Mouse (Mus musculus) cortical plate, adult 2 months (tissue): Measurements from ENCODE around the gene Slc27a4. TPM values are rescaled to one million over a fixed set of nuclear protein-coding genes. Genes with fewer than 3 reads are reported as not detected.

Experiments
- H3K27ac ChIP-seq: fragments of 200-500 bp; 2 replicates; pipeline ENCODE4 v1.5.1; 2012; ENCODE audit warnings: low read length, control low read depth, inconsistent platforms; ENCODE audit not compliant: insufficient read depth
- H3K4me1 ChIP-seq: fragments of 200-500 bp; 2 replicates; pipeline ENCODE4 v1.6.1; 2011; ENCODE audit warnings: low read length; ENCODE audit not compliant: control insufficient read depth, insufficient read depth
- H3K4me3 ChIP-seq: fragments of 200-500 bp; 2 replicates; pipeline ENCODE4 v1.5.1; 2011; ENCODE audit warnings: mild to moderate bottlenecking, low read length, control low read depth; ENCODE audit not compliant: insufficient read depth
- CTCF ChIP-seq: fragments of 200-500 bp; IDR thresholded peaks from 2 replicates; pipeline ENCODE4 v1.5.1; 2011; ENCODE audit warnings: mild to moderate bottlenecking, control low read depth, low read length; ENCODE audit not compliant: insufficient read depth; ENCODE audit errors: extremely low read depth
- POLR2A ChIP-seq: fragments of 200-500 bp; IDR thresholded peaks from 2 replicates; pipeline ENCODE4 v1.6.1; 2011; ENCODE audit warnings: mild to moderate bottlenecking, low read length, control low read depth; ENCODE audit not compliant: insufficient read depth; ENCODE audit errors: extremely low read depth
- polyA plus RNA-seq: library from polyadenylated mRNA; depleted of rRNA; stranded (reverse); fragments of >200 nt; gene quantifications from 2 replicates; pipeline ENCODE4 v1.2.3, GENCODE M21; 2012

Slc27a4 gene
- polyA plus RNA-seq, 1 experiment, result 77.1 TPM

DNA sequence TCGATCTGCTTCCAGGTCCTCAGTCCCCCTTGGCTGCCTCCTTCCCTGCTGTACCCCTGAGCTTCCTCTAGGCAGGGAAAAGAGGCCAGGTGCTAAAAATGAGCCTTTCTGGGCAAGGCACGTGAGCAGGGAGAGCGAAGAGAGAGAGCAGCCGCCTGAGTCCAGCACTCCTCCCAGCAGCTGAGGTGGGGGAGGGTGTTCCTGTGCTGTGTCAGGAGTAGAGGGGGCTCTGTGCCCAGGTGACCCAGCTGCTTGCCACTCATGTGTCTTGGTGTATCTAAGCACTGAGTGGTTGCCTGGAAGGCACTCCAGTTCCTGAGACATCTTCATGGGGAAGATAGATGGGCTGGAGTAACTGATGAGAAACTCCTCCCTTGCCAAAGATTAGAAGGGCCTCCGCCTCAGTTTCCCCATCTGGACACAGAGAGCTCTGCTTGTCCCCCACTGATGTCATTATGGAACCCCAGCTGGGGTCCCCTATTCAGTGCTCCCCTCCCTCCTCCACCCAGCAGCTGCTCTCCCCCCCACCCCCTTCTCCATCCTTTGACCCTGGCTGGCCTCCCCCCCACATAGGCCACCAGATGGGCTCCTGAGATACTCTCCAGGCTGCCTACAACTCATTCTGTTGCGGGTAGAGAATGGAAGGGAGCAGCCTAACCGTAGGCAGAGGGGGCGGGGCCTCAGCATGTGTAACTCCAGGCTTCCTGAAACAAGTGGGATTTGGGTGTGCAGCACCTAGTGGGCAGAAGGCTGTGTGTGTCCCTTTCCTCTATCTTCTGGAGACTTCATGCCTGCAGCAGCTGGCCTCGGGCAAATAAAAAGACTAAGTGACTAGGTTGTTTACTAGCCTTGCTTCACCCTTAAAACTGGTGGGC is 41.0 kb downstream of the Slc27a4 start:
- Histone ChIP-seq H3K27ac (peak overlapping the region; percentile 36; the same call in 1 of the 2 replicates), H3K4me3 (no peak overlapping the region), H3K4me1 (0 out of 2 replicates have a peak, but pooled peaks cover 2% of the 10 kb centered on the region)
- TF ChIP-seq POLR2A, result peak; percentile 11; the same call in 1 of the 2 replicates
- TF ChIP-seq CTCF, result no peak

DNA sequence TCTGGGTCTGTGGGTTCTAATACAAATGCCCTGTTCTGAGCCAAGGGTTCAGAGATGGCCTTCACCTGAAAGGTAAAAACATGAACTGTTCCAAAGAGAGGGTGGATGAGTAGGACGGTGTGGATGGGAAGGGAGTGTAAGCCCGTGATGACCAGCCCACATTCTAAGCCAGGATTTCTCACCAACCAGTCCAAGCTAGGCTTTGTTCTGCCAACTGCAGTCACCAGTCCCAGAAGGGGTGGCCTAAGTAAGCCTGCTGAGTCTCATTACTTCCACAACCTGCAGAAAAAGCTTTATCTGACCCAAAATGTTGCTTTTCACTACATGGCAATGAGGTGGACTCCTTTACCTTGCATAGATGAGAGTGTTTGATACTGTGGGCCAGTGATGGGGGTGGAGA is 41.7 kb downstream of the Slc27a4 start:
- H3K4me3 ChIP-seq, result no peak overlapping the region
- TF ChIP-seq CTCF (no peak), POLR2A (no peak)
- H3K4me1 ChIP-seq, result 0 out of 2 replicates have a peak, but pooled peaks cover 2% of the 10 kb centered on the region
- peak overlapping the region; percentile 80 for H3K27ac ChIP-seq

DNA sequence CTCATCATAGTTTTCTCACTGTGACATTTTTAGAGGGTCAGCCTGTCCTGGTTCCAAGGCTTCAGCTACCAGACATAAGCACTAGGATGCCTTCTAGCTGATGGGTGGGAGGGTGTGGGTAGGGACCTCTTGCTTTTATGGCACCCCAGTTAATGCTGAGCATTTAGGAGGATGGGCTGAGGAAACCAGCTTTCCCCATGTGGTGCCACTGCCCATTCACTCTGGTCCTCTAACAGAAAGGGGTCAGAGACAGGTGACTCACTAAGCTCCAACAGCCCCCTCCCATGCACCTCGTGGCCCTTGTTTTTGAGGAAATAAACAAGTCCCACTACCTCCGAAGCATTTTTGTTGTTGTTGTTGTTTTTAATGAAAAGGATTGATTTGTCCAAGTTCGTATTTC is 42.2 kb downstream of the Slc27a4 start:
- Histone ChIP-seq H3K27ac (peak overlapping the region; percentile 80), H3K4me3 (peak overlapping the region; percentile 28), H3K4me1 (0 out of 2 replicates have a peak, but pooled peaks cover 2% of the 10 kb centered on the region)
- TF ChIP-seq POLR2A (no peak), CTCF (no peak)

DNA sequence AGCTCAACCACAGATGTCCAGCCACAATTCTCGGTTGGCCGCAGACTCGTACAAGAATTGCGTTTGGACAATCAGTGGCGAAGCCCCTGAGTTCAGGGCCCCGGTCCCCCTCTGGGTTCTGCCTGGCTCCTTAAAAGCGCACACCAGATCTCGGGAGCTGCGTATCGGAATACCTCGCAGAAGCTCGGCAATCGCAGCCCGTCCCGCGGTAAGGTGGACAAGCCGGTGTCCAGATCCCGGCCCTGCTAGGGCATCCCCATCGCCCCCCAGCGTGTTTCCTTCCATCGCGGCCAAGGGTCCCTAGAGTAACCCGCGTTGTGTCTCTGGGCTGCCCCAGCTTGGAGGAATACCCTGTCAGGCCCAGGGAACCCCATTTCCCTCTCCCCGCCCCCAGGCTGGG is 43.2 kb downstream of the Slc27a4 start:
- Histone ChIP-seq H3K4me1 (0 out of 2 replicates have a peak, but pooled peaks cover 2% of the 10 kb centered on the region), H3K27ac (peak overlapping the region; percentile 80), H3K4me3 (peak overlapping the region; percentile 28)
- TF ChIP-seq CTCF (no peak), POLR2A (no peak)

DNA sequence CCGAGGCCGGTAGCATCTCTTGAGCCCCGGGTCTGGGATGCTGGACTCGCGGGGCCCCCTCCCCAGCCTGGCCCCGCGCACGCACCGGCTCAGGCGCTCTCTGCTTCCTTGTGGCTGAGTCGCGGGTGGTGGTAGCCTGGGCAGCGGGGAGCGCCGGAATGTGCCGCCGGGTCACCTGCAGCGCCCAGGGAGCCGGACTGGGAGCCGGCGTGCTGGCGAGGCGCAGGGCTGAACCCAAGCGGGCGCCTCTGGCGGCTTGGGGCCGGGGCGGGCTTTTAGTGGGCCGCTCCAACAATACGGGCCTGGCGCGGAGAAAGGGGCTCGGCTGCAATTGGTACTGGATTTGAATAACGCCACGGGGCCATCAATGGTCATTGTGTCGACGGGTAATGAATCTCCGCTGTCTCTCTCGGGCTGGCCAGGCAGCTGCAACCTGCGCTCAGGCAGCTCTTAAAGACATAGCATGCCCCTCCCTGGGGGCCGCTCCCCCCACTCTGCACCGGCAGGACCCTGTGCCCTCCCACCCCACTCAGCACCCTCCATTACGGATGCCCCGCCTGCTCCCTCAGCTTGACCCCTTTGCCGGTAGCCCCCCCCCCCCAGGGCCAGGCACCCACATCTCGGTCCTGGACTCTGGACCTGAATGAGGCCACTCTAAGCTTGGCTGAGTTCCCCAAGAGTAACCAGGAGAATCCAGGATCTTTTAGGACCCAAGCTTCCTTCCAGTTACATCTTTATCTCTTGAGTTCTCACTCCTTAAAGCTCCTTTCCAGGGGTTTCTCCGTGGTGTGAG is 43.8 kb downstream of the Slc27a4 start:
- Histone ChIP-seq H3K4me3 (peak overlapping the region; percentile 28), H3K27ac (peak overlapping the region; percentile 80), H3K4me1 (0 out of 2 replicates have a peak, but pooled peaks cover 2% of the 10 kb centered on the region)
- peak; percentile 33; the same call in 1 of the 2 replicates for TF ChIP-seq POLR2A
- no peak for TF ChIP-seq CTCF

DNA sequence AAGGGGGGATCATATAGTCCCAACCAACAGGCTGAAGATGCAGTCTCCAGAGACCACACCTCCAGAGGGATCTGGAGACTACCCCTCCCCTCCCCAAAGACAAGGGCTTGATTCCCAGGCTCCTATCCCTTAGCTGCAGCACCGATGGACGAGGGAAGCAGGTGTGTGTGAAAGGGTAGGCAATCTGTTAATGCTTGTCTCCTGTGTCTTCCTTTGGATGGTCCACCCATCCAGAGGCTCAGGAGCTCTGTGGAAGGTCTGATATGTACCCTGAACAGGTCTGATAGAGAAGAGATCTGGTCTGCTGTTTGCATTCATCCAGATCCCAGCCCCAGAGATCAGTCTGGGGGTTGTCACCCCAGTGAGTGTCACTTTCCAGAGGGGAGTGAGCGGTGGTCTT is 44.5 kb downstream of the Slc27a4 start:
- TF ChIP-seq CTCF, result no peak
- no peak for TF ChIP-seq POLR2A
- 0 out of 2 replicates have a peak, but pooled peaks cover 2% of the 10 kb centered on the region for H3K4me1 ChIP-seq
- no peak overlapping the region for H3K4me3 ChIP-seq
- peak overlapping the region; percentile 50; the same call in 1 of the 2 replicates for H3K27ac ChIP-seq

DNA sequence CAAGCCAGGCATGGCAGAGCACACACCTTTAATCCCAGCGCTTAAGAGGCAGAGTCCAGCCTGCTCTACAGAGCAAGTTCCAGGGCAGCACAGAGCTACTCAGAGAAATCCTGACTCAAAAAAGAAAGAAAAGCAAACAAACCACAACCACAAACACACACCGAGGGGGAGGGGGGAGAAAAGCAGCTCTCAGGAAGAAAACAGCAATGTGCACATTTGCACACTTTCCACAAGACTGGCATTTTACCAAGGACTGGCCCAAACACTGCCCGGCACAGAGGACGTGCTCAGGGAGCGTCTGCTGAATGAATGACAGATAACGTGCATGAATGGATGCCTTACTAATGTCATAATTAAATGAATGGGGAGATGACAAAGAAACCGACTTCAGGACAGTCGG is 46.6 kb downstream of the Slc27a4 start:
- TF ChIP-seq POLR2A, result no peak
- TF ChIP-seq CTCF, result no peak
- Histone ChIP-seq H3K4me1 (no peaks in the 10 kb centered on the region), H3K27ac (0 out of 2 replicates have a peak overlapping the region, but pooled peaks have one; percentile 42), H3K4me3 (no peak overlapping the region)

DNA sequence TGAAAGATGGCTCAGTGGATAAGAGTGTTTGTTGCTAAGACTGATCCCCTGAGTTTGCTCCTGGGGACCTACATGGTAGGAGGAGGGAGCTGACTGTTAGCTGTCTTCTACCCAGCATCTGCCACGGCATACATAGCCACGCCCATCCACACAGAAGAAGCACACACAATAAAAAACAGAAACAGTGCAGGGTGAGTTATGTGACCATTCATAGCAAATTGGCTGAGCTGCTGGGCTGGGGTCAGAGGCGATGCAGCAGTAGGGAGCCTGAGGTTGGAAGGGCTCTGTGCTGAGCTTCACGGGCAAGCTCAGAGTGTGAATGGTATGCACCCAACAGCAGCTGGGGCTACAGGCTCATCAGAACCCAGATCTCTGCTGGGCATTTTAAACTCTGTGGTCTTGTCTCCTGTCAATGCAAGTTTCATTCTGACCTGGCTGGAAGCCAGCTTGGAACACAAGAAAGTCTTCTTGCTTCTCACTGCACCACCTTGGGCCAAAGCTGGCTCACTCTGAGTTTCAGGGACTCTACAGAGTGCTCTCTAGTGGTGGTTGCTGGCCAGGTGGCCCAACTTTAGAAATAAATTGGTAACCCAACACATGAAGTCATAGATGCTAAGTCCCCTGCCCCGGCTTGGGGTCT is 47.5 kb downstream of the Slc27a4 start:
- Histone ChIP-seq H3K27ac (no peak overlapping the region), H3K4me3 (no peak overlapping the region), H3K4me1 (no peaks in the 10 kb centered on the region)
- TF ChIP-seq CTCF (no peak), POLR2A (no peak)

DNA sequence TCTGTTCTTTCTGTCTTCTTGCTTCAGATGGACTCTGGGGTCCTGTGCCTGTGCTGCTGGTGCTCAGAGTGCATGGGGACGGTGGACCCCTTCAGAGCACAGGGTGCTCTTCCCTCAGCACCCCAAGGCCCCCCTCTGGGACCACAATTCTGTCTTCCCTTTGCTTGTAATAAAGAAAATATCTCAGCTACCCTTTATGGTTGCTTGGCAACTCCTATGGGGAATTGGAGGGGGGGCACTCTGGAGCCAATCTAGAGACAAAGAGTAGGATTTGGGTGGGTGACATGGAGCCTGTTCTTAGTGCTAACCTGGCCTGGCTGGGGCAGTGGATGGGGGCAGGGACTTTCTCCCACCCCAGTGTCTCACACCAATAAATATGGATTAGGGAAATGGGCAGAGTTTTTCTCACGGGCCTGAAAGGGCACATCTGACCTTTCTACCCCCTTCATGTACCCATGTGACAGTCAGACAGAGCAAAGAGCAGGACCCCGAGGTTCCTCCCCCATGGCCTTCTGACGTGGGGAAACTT is 50.6 kb downstream of the Slc27a4 start:
- TF ChIP-seq POLR2A, result no peak
- no peak for TF ChIP-seq CTCF
- Histone ChIP-seq H3K27ac (peak overlapping the region; percentile 51; the same call in 1 of the 2 replicates), H3K4me1 (no peaks in the 10 kb centered on the region), H3K4me3 (no peak overlapping the region)
